Mouse (Mus musculus) layer of hippocampus, postnatal 10 days (tissue): ENCODE measurements around the gene Nop53. TPM values are rescaled to one million over a fixed set of nuclear protein-coding genes. Genes with fewer than 3 reads are reported as not detected.

Experiments
- DNase-seq, 2 experiments: peaks; one replicate each; pipeline ENCODE4 v3.0.0; 2021; ENCODE audit warnings: low spot score in 2 of 2
- total RNA-seq, 2 experiments: library from RNA; stranded (reverse); gene quantifications; 2 replicates each; pipeline ENCODE4 v1.2.3; 2021

Nop53 gene
- total RNA-seq, 2 experiments from 2014 or later, result 126 to 135 TPM

DNA sequence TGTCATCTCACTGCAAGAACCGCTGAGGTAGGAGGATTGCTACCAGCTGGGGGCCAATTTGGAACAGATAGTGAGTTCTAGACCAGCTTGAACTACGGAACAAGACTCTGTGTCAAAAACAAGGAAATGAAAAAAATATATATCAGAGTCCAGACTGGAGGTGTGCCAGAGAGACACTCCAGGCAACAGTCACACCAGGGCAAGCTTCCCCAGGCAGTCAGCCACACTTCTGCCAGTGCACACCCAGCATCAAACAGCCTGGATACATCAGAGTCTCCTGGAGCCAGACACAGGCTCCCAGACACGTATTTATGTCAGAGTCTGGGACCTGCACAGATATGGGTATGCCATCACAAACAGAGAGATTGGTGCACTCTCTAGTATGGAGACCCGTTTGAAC, 15.4 kb upstream of the Nop53 start:
- no peak for DNase-seq

DNA sequence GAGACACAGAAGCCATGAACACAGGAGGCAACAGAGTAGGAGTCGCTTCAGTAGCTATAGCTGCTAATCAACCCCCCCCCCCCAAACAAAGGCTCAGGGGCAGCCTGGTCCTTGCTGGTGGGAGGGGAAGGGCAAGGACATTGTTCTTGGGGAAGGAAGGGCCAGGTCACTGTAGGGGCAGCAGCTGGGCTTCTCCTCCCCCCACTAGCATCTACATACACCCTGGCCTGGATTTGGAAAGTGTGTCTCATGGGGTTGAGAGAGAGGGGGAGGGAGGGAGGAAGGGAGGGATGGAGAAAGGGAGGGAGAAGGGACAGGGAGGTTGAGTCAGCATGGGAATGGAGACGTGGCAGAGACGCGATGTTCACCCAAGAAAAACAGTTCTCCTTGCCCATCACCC, 14.8 kb upstream of the Nop53 start:
- no peak for DNase-seq

DNA sequence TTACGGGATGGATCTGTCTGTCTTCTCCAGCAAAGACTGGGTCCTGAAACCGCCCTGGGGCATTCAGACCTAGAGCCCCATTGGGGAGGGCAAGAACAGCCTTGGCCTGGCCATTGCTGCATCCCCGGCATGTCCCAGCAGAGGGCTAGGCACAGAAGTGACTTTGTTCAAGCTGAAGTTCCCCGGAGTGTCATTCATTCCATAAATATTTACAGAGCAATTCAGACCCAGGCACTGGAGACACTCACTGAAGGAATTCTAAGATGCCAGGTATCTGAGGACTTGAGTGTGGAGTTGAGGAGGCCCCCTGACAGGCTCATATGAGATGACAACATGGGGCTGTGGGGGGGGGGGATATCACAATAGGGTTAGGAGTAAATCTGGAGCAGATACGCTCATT, 10.3 kb upstream of the Nop53 start:
- DNase-seq, result no peak

DNA sequence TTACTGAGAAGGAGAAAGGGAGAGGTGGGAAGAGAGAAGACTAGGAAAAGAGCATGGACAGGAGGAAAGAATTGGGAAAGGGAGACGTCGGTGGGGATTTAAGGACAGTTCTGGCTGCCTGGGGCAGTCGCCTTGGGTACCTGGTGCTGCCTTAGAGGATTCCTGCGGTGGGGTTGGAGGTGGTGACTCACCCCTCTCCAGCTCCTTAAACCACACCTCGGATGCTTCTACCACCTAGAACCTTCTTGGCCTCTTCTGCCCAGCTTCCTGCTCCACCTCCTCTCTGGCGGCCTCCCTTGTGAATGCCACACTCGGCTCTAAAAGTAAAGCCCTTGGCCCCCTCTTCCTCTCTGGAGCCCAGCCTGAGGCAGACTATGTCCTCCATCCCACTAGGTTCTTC, 9.6 kb upstream of the Nop53 start:
- no peak for DNase-seq

DNA sequence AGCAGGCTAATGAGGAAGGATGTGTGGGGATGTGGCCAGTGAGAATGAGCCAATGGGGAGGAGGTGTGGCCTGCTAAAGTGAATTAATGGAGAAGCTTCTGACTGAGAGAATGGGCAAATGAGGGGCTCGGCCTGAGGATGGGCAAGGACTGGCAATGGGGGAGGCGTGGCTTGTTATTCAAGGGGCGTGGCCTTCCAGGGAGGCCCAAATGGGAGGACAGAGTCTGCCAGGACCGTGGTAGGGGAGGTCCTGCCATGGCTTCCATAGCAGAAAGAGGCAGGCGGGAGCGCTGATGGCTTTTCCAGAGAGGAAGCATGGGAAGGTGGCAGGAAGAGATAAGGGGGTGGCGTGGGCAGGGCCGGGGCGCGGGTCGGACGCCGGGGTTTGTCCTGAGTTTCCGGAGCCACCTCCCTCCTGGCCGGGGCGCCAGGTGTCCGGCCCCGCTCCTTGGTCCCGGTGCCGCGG, 9.1 kb upstream of the Nop53 start:
- no peak for DNase-seq

DNA sequence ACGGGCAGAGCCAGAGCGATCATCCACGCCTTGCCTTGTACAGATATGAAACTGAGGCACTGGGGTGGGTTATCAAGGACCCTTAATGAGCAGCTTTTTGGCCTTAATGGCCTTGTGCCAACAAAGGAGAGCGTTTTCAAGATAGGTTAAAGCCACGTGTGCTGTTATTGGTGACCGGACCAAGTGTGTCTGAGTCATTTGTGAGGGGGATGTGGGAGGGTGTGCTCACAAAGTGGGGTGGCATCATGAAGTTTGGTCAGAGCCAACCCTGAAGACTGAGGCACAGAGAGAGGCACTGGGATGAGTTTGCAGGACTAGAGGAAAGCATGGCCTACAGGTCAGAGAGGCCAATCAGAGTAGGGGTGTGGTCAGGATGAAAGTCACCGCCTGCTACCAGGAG, 8.6 kb upstream of the Nop53 start:
- DNase-seq, result no peak

DNA sequence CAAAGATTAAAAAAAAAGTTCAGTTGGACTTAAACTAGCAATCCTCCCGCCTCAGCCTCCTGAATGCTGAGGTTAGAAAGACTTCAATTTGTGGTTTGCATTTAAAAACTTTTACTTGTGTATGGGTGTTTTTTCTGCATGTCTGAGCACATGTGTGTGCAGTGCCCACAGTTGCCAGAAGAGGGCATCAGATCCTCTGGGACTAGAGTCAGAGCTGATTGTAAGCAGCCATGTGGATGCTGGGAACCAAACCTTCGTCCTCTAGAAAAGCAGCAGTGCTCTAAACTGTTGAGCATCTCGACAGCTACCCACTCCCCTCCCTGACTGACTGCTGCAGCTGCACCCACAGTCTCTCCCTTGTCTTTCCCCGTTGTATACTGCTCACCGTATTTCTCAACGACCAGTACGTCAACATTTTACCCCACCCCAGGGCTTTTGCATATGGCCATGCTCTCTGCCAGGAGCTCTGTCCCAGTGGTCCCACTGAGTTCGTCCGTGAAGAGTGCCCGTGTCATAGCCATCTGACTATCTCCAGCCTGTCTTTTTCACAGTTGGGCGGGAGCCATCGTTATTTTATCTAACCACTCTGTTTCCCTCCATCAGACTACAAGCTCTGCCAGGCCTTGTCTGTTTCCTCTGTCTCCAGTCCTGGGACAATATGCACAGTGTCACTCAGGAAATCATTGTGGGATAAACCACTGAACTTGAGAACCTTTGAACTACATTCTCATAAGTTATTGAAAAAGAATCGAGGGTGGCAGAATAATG, 7.6 kb upstream of the Nop53 start:
- DNase-seq, result no peak

DNA sequence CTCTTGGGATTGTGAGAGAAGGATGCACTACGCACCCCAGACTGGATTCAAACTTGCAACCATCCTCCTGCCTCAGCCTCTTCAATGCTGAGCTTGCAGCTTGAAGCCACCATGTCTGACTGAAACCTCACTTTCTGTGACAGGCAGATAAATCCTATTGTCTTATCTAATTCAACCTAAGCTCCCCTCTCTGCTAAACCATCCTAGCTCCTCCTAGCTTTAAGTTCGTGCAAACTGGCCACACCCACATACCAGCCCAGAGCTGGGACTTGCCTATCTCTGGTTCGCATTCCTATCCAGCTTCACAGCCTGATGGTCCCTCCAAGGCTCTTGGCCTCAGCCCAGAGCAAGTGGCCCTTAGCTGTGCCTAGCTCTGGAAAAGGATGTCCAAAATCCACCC, 6.5 kb upstream of the Nop53 start:
- no peak for DNase-seq

DNA sequence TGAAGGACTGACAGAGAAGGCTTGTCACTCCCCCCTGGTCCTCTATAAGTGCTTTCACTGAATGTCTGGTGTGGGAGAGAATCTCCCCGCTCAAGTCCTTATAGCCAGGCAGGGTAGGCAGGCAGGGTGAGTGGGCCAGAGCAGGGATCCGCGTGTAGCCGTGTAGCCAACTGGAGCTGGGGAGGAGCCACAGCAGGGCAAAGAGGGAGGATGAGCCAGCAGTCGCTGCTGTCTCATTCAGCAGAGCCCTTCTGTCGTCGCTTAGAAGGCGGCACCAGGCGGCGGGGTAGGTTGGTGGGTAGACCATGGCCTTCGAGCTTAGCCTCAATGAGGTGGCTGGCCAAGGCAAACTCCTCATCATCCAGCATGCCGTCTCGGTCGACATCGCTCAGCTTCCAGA, 4.1 kb upstream of the Nop53 start:
- no peak for DNase-seq

DNA sequence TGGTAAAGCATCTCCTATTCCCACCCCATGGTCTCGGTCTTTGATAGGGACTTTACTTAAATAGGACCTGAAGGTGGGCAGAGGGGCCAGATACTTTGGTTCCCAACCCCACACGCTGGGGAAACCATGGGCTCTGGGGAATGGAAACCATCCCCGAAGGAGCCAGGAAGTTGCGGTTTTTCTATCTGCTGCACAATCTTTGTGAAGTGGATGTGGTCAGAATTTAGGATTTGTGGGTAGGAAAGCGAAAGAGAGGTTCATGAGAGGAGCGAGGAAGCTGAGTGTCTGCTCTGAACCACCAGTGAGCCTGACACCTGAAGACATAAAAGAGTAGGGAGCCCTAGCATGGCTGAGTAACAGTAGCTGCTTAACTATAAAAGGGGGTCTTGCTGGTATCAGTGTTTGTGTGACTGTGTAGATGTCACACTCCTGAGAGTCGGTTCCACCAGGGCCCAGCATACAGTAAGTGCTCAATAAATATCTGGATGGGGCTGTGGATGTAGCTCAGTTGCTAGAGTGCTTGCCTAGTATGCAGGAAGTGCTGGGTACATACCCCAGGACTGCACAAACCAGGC, 3.4 kb upstream of the Nop53 start:
- no peak for DNase-seq

DNA sequence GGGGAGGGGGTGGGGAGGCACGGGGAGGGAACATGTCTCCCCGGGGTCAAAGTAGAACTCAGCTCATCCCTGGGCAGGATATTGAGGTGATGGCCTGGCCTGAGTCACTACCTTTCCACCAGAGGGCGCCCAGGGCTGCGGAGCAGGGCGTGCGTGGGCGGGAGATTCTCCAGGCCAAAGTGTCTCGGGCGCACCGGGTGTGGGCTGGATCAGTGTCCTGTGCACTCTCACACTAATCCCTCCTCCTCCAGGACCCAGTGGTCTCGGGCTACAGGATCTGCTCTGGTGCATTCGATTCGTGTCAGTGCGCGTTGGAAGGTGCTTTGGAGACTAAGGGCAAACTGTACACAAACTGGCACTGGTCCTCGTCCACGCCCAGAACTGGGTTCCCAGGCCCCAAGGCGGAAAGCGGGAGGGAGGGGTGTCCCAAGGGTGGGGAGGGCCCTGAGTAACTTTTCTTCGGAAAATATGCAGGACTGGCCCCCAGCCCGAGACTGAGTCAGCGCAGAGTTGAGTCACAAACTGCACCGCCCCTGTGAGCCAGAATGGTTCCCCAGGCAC, 2.6 kb upstream of the Nop53 start:
- peak; percentile 70 to 78 for DNase-seq

DNA sequence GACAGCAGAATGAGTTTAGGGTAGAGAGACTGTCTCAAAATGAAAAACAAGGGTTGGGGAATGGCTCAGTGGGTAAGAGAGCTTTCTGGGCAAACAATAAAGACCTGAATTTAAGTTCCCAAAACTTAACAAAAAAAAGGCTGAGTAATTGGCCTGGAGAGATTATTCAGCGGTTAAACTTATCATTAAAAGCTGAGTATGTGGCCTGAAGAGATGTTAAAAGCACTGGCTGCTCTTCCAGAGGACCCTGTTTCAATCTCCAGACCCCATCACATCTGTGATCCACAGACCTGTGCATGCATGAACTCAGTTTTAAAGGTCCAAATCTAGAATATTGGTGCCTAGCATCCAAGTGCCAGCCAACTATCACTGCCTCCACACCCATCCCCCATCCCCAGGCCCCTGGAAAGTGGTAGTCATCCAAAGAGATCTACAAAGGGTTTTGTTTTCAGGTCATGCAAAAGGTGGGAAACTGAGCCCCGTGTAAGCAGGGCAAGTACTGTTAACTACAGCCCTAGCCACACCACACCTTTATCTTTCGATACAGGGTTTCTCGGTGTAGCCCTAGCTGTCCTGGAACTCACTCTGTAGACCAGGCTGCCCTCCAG, 1.9 kb upstream of the Nop53 start:
- no peak for DNase-seq

DNA sequence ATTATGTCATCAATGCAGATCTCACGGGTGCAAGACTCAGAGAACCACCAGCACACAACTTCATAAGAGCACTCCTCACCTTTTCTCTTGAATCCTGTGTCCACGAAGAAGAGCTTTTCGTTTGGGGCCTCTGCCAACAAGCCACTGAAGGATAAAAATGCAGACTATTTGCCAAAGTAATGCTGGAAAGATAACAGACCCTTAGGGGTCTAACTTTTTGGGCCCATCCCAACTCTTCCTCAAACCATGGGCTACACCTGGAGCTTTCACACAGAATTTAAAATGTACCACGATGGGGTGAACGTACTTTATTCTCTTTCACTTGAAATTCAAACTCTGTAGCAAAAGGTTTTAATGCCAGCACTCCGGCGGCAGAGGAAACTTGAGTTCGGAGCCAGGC, 663 bp downstream of the Nop53 start:
- no peak for DNase-seq

DNA sequence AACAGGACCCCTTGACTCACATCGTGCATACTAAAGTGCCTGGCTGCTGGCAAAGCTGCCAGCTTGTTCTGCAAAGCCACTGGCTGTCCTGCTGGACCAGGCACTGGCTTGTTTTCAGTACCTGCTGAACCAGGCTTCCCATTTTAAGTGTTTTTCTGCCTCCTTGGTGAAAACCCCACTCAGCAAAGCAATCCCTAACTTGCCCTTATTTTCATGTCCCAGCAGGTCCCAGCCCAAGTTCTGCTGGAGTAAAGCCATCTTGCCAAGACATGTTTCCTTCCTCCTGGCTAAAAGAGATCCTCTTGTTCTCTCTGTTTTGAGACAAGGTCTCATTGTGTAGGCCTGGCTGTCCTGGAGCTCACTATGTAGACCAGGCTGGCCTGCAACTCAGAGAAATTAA, 1.6 kb downstream of the Nop53 start:
- DNase-seq, result no peak

DNA sequence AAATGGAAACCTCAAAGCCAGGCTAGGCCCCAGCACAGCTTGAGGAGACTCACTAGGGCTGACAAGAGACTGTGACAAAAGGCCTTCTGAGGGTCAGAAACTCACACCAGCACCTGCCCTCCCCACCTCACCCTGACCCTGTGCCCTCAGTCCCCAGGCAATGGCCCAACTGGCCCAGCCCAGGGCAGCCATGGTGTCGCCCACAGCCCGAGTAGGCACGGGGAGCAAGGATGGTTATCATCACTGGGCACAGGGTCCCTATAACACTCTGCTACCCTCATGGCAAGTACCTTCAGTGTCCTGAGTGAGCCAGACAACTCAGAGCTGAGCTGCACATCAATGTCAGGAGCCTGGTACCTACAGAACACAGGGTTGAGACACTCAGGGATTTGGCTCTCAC, 7.3 kb downstream of the Nop53 start:
- no peak for DNase-seq

DNA sequence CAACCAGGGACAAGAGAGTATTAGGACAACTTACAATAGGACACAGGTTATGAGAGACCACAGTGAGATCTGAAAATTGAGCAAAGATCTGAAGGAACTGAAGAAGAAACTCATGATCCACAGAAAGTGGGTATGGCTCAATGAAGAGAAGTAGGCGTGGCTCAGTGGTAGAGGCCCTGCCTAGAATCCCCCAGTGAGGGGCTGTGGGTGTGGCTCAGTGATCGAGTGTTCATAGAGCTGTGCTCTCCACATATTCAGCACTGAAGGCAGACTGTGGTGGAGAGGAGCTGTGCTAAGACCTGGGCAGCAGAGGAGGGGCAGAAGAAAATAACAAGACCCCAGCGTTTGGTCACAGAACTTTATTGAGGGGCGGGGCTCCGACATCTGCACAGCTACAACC, 8.4 kb downstream of the Nop53 start:
- no peak for DNase-seq

DNA sequence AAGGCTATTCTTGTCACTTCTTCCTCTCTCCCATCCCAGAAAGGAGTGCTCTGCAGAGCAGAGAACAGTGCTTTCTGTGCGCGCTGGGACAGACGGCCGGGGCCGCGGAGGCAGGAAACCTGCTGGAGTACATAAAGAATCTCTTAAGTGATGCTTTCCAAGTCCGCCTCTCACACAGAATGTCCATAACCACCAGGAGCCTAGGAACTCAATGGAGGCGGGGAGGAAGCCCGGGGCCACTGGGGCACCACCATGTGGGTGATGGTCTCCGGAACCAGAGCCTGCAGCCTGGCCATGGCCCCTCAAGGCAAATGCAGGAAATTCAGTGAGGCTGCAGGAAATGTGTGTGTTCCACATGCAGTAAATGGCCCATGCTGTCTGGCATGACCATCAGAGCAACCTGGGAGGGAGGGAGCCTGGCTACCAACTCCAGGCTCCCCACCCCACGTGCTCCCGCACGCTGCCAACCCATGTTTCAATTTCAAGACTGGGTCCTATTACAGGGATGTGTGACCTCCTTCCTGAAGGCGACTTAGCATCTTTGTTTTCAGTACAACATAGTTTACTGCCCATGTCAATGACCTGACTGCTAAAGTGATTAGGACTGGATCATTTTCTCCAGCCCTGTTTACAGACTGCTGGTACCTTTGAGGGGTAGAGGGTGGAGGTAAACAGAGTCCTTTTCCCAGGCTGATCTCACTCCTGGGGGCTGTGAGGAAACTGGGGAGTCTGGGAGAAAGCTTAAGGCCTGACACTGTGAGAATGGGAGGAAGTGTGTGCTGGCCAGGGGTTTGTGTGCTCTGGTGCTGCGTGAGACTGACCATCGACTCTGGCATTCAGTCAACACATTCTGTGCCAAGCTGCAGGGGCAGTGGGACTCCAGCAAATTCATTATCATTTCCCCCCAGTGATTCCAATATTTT, 12.2 kb downstream of the Nop53 start:
- DNase-seq, result no peak

DNA sequence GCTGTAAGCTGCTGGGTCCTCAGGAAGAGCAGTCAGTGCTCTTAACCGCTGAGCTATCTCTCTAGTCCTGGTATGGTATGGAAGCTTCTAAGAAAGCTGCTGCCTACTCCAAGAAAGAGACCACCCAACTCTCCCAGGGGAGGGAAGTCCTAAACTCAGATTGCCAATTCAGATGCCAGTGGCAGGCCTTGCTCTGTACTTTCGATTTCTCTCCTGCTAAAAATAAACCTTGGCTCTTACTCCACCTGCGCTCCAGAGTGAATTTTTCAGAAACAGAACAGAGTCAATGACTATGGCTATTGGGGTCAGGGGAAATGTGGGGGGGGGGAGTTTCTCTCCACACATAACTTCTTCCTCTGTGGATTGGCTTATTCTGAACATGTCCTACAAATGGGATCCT, 14.2 kb downstream of the Nop53 start:
- DNase-seq, result no peak

DNA sequence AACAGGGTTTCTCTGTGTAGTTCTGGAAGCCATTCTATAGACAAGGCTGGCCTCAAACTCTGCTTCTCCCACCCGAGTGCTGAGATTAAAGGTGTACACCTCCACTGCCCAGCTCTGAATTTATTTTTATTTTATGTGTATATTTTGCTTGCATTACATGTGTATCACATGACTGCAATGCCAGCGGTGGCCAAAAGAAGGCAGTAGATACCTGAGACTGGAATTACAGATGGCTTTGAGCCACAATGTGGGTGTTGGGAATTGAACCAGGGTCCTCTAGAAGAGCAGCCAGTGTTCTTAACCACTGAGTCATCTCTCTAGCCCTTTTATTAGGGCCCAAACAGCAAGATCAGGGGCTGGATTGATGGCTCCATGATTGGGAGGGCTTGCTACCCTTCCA, 15.3 kb downstream of the Nop53 start:
- DNase-seq, result no peak

DNA sequence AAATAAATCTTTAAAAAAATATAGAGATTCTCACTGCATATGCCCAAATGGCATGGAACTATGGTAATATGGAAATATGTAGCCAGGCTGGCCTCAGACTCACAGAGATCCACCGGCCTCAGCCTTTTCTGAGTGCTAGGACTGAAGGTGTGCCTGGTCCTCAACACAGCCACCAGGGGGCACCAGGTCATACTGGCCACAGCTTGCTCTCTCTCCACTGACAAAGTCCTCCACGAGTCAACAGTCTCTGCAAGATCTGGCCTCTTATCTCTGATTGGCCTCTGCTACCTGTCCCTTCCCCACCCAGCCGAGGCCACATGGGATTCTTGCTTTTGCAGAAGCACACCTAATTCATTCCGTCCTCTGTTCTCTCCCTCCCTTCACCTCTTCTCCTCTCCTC, 16.0 kb downstream of the Nop53 start:
- DNase-seq, result no peak

DNA sequence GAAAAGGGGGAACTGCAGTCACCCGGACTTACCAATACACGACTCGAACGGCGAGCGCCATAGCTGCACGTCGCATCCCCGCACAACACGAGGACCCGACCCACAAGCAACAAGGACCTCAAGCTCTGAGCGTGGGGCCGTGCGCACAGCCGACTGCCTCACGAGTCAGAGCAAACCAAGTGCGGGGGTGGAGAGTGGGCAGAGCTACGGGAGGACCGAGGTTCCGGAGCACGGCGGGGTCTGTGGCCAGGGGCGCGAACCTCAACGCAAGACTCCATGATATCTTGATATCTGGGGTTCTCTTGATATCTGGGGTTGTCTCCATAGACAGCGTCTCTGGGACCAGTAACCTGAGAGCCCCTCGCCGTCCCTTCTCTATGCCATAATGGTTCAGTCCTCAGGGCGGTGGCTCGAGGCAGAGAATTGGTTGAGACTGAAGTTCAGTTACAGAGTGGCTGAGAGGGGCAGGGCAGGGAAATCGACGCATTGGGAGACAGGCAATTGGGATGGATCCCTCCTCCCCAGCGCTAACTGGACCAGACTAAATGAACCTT, 23.6 kb downstream of the Nop53 start, which contains the start of gene Selenow:
TSS of gene Selenow (minus strand) at position 183 of the 554 bp plus-strand sequence.
- DNase-seq, result peak; percentile 95
